Mouse (Mus musculus): ENCODE measurements at regions not wholly inside any gene's neighbourhood (a gene's known extent, or its start where the extent isn't known, plus 50 kb on each side); places are given as distances from the start of the nearest gene placed in this dataset.

GRCm38 (mm10) chr5:46022047-46022422, 164.6 kb upstream of the Lcorl start:
- no peak for TF ChIP-seq POLR2A (IDR thresholded peaks at IDR 0.05; ENCODE audit: insufficient read depth, low read length)
- no peak for TF ChIP-seq CTCF (IDR thresholded peaks at IDR 0.05; ENCODE audit: low read depth, low read length)

Measured in ES-Bruce4 (cell line).